Mouse (Mus musculus) MEL (cell line): ENCODE measurements around the gene Ppp6r2. TPM values are rescaled to one million over a fixed set of nuclear protein-coding genes. Genes with fewer than 3 reads are reported as not detected.

Source experiments
- DNase-seq: peaks from one replicate; pipeline ENCODE4 v3.0.0; 2011; ENCODE audit warnings: low read depth, low spot score
- H3K27ac ChIP-seq: 2 replicates; pipeline ENCODE4 v1.5.1; 2012; ENCODE audit warnings: low read depth, mild to moderate bottlenecking, control low read depth, low read length, moderate library complexity; ENCODE audit not compliant: control insufficient read depth
- H3K27me3 ChIP-seq, 2 experiments: fragments of 150-350 bp in 1 of 2; sonication (generic) in 1 of 2; 2 replicates each; pipeline ENCODE4 v1.6.1; 2012; ENCODE audit warnings: low read length in 2 of 2, mild to moderate bottlenecking in 2 of 2, improper control_type of control experiment in 1 of 2, moderate library complexity in 1 of 2; ENCODE audit not compliant: insufficient read depth in 2 of 2, control insufficient read depth in 1 of 2
- H3K36me3 ChIP-seq, 2 experiments: 2 replicates each; pipeline ENCODE4 v1.6.1; 2012 to 2014; ENCODE audit warnings: low read length in 2 of 2, improper control_type of control experiment in 1 of 2, inconsistent platforms in 1 of 2, mild to moderate bottlenecking in 1 of 2; ENCODE audit not compliant: insufficient read depth in 2 of 2, control insufficient read depth in 1 of 2
- H3K4me1 ChIP-seq, 2 experiments: fragments of 150-350 bp in 1 of 2; sonication (generic) in 1 of 2; 2 replicates each; pipeline ENCODE4 v1.6.1; 2012; ENCODE audit warnings: low read length in 2 of 2, improper control_type of control experiment in 1 of 2, mild to moderate bottlenecking in 1 of 2; ENCODE audit not compliant: insufficient read depth in 2 of 2, control insufficient read depth in 1 of 2
- H3K4me3 ChIP-seq, 2 experiments: fragments of 150-350 bp in 1 of 2; sonication (generic) in 1 of 2; 2 replicates each; pipeline ENCODE4 v1.5.1; 2012; ENCODE audit warnings: low read depth in 2 of 2, low read length in 2 of 2, mild to moderate bottlenecking in 2 of 2, moderate library complexity in 2 of 2, control low read depth in 1 of 2, improper control_type of control experiment in 1 of 2; ENCODE audit not compliant: control insufficient read depth in 1 of 2, insufficient read depth in 1 of 2
- H3K79me2 ChIP-seq: 2 replicates; pipeline ENCODE4 v1.6.1; 2012; ENCODE audit warnings: mild to moderate bottlenecking, low read length, moderate library complexity; ENCODE audit not compliant: control insufficient read depth, poor library complexity, insufficient read depth
- H3K9ac ChIP-seq: 2 replicates; pipeline ENCODE4 v1.6.1; 2012; ENCODE audit warnings: low read depth, mild to moderate bottlenecking, control low read depth, low read length, moderate library complexity; ENCODE audit not compliant: control insufficient read depth, poor library complexity, severe bottlenecking
- H3K9me3 ChIP-seq: fragments of 150-350 bp; sonication (generic); replicated peaks from 2 replicates; pipeline ENCODE4 v1.6.1; 2012; ENCODE audit warnings: mild to moderate bottlenecking, low read length, improper control_type of control experiment, moderate library complexity; ENCODE audit not compliant: insufficient read depth
- BHLHE40 ChIP-seq: IDR thresholded peaks from 2 replicates; pipeline ENCODE4 v1.6.1; 2012; ENCODE audit warnings: low read depth, mild to moderate bottlenecking, inconsistent platforms, low read length, improper control_type of control experiment, borderline replicate concordance
- CHD1 ChIP-seq: IDR thresholded peaks from 2 replicates; pipeline ENCODE4 v1.6.1; 2012; ENCODE audit warnings: low read depth, mild to moderate bottlenecking, inconsistent platforms, low read length, improper control_type of control experiment
- CHD2 ChIP-seq: IDR thresholded peaks from 2 replicates; pipeline ENCODE4 v1.6.1; 2011; ENCODE audit warnings: low read length, improper control_type of control experiment
- E2F4 ChIP-seq: IDR thresholded peaks from 2 replicates; pipeline ENCODE4 v1.6.1; 2011; ENCODE audit warnings: low read depth, low read length, improper control_type of control experiment, borderline replicate concordance
- ETS1 ChIP-seq: IDR thresholded peaks from 2 replicates; pipeline ENCODE4 v1.6.1; 2012; ENCODE audit warnings: low read depth, mild to moderate bottlenecking, inconsistent platforms, low read length, improper control_type of control experiment, moderate library complexity
- HCFC1 ChIP-seq: IDR thresholded peaks from 2 replicates; pipeline ENCODE4 v1.6.1; 2012; ENCODE audit warnings: low read depth, mild to moderate bottlenecking, inconsistent platforms, low read length, improper control_type of control experiment, moderate library complexity
- JUND ChIP-seq: IDR thresholded peaks from 2 replicates; pipeline ENCODE4 v1.6.1; 2011; ENCODE audit warnings: low read depth, mild to moderate bottlenecking, improper control_type of control experiment, low read length
- KAT2A ChIP-seq: conservative IDR thresholded peaks from 2 replicates; pipeline ENCODE4 v1.6.1; 2012; ENCODE audit warnings: low read depth, low read length, improper control_type of control experiment, inconsistent platforms
- MAX ChIP-seq: IDR thresholded peaks from 2 replicates; pipeline ENCODE4 v1.6.1; 2011; ENCODE audit warnings: low read length, improper control_type of control experiment
- MAZ ChIP-seq: IDR thresholded peaks from 2 replicates; pipeline ENCODE4 v1.6.1; 2012; ENCODE audit warnings: low read depth, mild to moderate bottlenecking, inconsistent platforms, low read length, improper control_type of control experiment
- MEF2A ChIP-seq: IDR thresholded peaks from 2 replicates; pipeline ENCODE4 v1.6.1; 2014; ENCODE audit warnings: low read depth, mild to moderate bottlenecking, inconsistent platforms, low read length, improper control_type of control experiment; ENCODE audit not compliant: poor library complexity, insufficient replicate concordance, severe bottlenecking; ENCODE audit errors: extremely low read depth
- NELFE ChIP-seq: IDR thresholded peaks from 2 replicates; pipeline ENCODE4 v1.6.1; 2011; ENCODE audit warnings: low read depth, low read length, improper control_type of control experiment
- POLR2A ChIP-seq, 2 experiments: IDR thresholded peaks; 2 replicates each; pipeline ENCODE4 v1.6.1; 2011 to 2012; ENCODE audit warnings: low read length in 2 of 2, mild to moderate bottlenecking in 2 of 2, control low read depth in 1 of 2, improper control_type of control experiment in 1 of 2, low read depth in 1 of 2, moderate library complexity in 1 of 2; ENCODE audit not compliant: control insufficient read depth in 1 of 2, insufficient read depth in 1 of 2, poor library complexity in 1 of 2
- RCOR1 ChIP-seq: IDR thresholded peaks from 2 replicates; pipeline ENCODE4 v1.6.1; 2012; ENCODE audit warnings: low read depth, mild to moderate bottlenecking, inconsistent platforms, low read length, improper control_type of control experiment
- SIN3A ChIP-seq: IDR thresholded peaks from 2 replicates; pipeline ENCODE4 v1.6.1; 2012; ENCODE audit warnings: low read length, improper control_type of control experiment, inconsistent platforms
- TAL1 ChIP-seq: IDR thresholded peaks from 2 replicates; pipeline ENCODE4 v1.6.1; 2012; ENCODE audit warnings: mild to moderate bottlenecking, inconsistent platforms, low read length, moderate library complexity, mixed read lengths
- TBP ChIP-seq: IDR thresholded peaks from 2 replicates; pipeline ENCODE4 v1.8.0; 2011; ENCODE audit warnings: low read depth, low read length, improper control_type of control experiment
- TCF12 ChIP-seq: IDR thresholded peaks from 2 replicates; pipeline ENCODE4 v1.6.1; 2014; ENCODE audit warnings: low read depth, mild to moderate bottlenecking, inconsistent platforms, low read length, improper control_type of control experiment, moderate library complexity
- USF1 ChIP-seq: IDR thresholded peaks from 2 replicates; pipeline ENCODE4 v1.6.1; 2014; ENCODE audit warnings: low read depth, mild to moderate bottlenecking, inconsistent platforms, low read length, improper control_type of control experiment, moderate library complexity
- ZKSCAN1 ChIP-seq: IDR thresholded peaks from 2 replicates; pipeline ENCODE4 v1.6.1; 2012; ENCODE audit warnings: low read depth, mild to moderate bottlenecking, inconsistent platforms, low read length, improper control_type of control experiment, moderate library complexity
- polyA plus RNA-seq, 2 experiments: library from polyadenylated mRNA; stranded (reverse) in 1 of 2; unstranded in 1 of 2; fragments of >175 nt in 1 of 2; fragments of >200 nt in 1 of 2; gene quantifications; 2 replicates each; pipeline versions ENCODE4 v1.2.1 to v1.2.4; 2012; ENCODE audit warnings: low replicate concordance in 2 of 2, low read depth in 1 of 2; ENCODE audit not compliant: insufficient read length in 2 of 2, insufficient read depth in 1 of 2, missing spikeins in 1 of 2
- total RNA-seq: library from RNA; depleted of rRNA; stranded (reverse); fragments of 300-350 nt; gene quantifications from 2 replicates; pipeline ENCODE4 v1.2.3, GENCODE M21; 2012

Ppp6r2 gene
- total and polyA plus RNA-seq, 3 experiments: 15.5 to 23.2 TPM; not detected in 1

GRCm38 (mm10) chr15:89289455-89289854, 78.1 kb downstream of the Ppp6r2 start:
- Histone ChIP-seq H3K36me3 (peaks cover 19 to 23% of the 10 kb centered on the region in 2 experiments), H3K27ac (no peak overlapping the region), H3K79me2 (no peaks in the 10 kb centered on the region), H3K4me1 (peaks cover 12 to 14% of the 10 kb centered on the region in 2 experiments), H3K4me3 (no peak overlapping the region), H3K9me3 (no peaks in the 10 kb centered on the region), H3K27me3 (no peaks in the 10 kb centered on the region), H3K9ac (no peak overlapping the region)
- no peak for DNase-seq
- TF ChIP-seq SIN3A (no peak), RCOR1 (no peak), JUND (no peak), TAL1 (no peak), POLR2A (IDR thresholded peaks at IDR 0.05; ENCODE audit: control insufficient read depth in 1 of 2, insufficient read depth in 1 of 2, low read depth in 1 of 2, low read length in 2 of 2, poor library complexity in 1 of 2) (no peak), ETS1 (no peak), TBP (no peak), CHD2 (no peak), MAX (no peak), E2F4 (no peak)

- H3K4me3 ChIP-seq: no peak overlapping the region
- no peak overlapping the region for H3K27ac ChIP-seq
- no peak overlapping the region for H3K9ac ChIP-seq
- peaks cover 0 to 22% of the 10 kb centered on the region in 2 experiments; a peak in 3 of 4 replicates for H3K36me3 ChIP-seq
- no peak for TF ChIP-seq KAT2A
- no peak for TF ChIP-seq ETS1
- no peak for TF ChIP-seq HCFC1
- TF ChIP-seq MAX: no peak
- no peak for TF ChIP-seq CHD1
- no peak for TF ChIP-seq TCF12
- no peak for TF ChIP-seq TBP
- TF ChIP-seq BHLHE40: no peak
- no peak for TF ChIP-seq USF1
- TF ChIP-seq MAZ: no peak
- TF ChIP-seq POLR2A (IDR thresholded peaks at IDR 0.05; ENCODE audit: control insufficient read depth in 1 of 2, insufficient read depth in 1 of 2, low read depth in 1 of 2, low read length in 2 of 2, poor library complexity in 1 of 2): no peak
- no peak for TF ChIP-seq MEF2A
- TF ChIP-seq ZKSCAN1: no peak
- no peak for TF ChIP-seq TAL1
- TF ChIP-seq NELFE: no peak
- TF ChIP-seq RCOR1: no peak
- no peak for DNase-seq
- H3K27me3 ChIP-seq: no peaks in the 10 kb centered on the region
- no peaks in the 10 kb centered on the region for H3K9me3 ChIP-seq
- no peaks in the 10 kb centered on the region for H3K79me2 ChIP-seq
- no peaks in the 10 kb centered on the region for H3K4me1 ChIP-seq
Measured at GRCm38 (mm10) chr15:89291521-89291920, 80.2 kb downstream of the Ppp6r2 start.
